Mouse (Mus musculus) midbrain, embryonic 11.5 days (tissue): ENCODE data around the gene Wdfy4. TPM values are rescaled to one million over a fixed set of nuclear protein-coding genes. Genes with fewer than 3 reads are reported as not detected.

Experiments used
- ATAC-seq: fragments of 200-750 bp; cut with Nextera tagmentation; 2 replicates; pipeline ENCODE4 v1.8.0; 2017; ENCODE audit warnings: moderate TSS enrichment, moderate library complexity; ENCODE audit not compliant: low FRiP score
- DNase-seq: peaks from one replicate; pipeline ENCODE4 v3.0.0; 2015; ENCODE audit warnings: low spot score; ENCODE audit errors: missing footprints
- H3K27ac ChIP-seq: fragments of 300-500 bp; sonication (generic); 2 replicates; pipeline ENCODE4 v1.5.1; 2014; ENCODE audit warnings: low read depth, low read length
- H3K27me3 ChIP-seq: fragments of 300-500 bp; sonication (generic); 2 replicates; pipeline ENCODE4 v1.6.1; 2014; ENCODE audit warnings: mild to moderate bottlenecking, low read length, moderate library complexity, mixed read lengths; ENCODE audit not compliant: control insufficient read depth, insufficient read depth
- H3K36me3 ChIP-seq: fragments of 300-500 bp; sonication (generic); 2 replicates; pipeline ENCODE4 v1.6.1; 2014; ENCODE audit warnings: mild to moderate bottlenecking, low read length, moderate library complexity, mixed read lengths; ENCODE audit not compliant: control insufficient read depth, insufficient read depth
- H3K4me1 ChIP-seq: fragments of 300-500 bp; sonication (generic); 2 replicates; pipeline ENCODE4 v1.6.1; 2014; ENCODE audit warnings: low read length; ENCODE audit not compliant: control insufficient read depth, insufficient read depth
- H3K4me2 ChIP-seq: fragments of 300-500 bp; sonication (generic); 2 replicates; pipeline ENCODE4 v1.6.1; 2014; ENCODE audit warnings: mild to moderate bottlenecking, moderate library complexity
- H3K4me3 ChIP-seq: fragments of 300-500 bp; sonication (generic); 2 replicates; pipeline ENCODE4 v1.5.1; 2014; ENCODE audit warnings: low read depth, low read length
- H3K9ac ChIP-seq: fragments of 300-500 bp; sonication (generic); 2 replicates; pipeline ENCODE4 v1.6.1; 2014; ENCODE audit warnings: low read length
- H3K9me3 ChIP-seq: fragments of 300-500 bp; sonication (generic); 2 replicates; pipeline ENCODE4 v1.6.1; 2016; ENCODE audit warnings: low read length; ENCODE audit not compliant: control insufficient read depth
- WGBS: fragments of 180-500 bp; shearing (Covaris S2); extraction: QIAGEN DNeasy Blood & Tissue Kit; methylation state at CpG from one replicate; pipeline ENCODE4 v1.1.7; 2014; 5-methylcytosine and 5-hydroxymethylcytosine counted together
- polyA plus RNA-seq: library from polyadenylated mRNA; unstranded; fragments of >200 nt; fragmentation: Nextera tagmentation; extraction: Ambion mirVana; gene quantifications from 2 replicates; pipeline ENCODE4 v1.2.1, GENCODE M21; 2014

Wdfy4 gene
- polyA plus RNA-seq, 1 experiment from 2014 or later: 0.38 TPM

- H3K4me3 ChIP-seq: no peak within 1 kb of the TSS
- ATAC-seq (peak; percentile 85), DNase-seq (peak; percentile 96)
- H3K36me3 ChIP-seq: no peaks in the 10 kb centered on the region
- 0 out of 2 replicates have a peak, but pooled peaks cover 4% of the 10 kb centered on the region for H3K4me1 ChIP-seq
- H3K9me3 ChIP-seq: no peaks in the 10 kb centered on the region
- peak within 1 kb of the TSS; percentile 30; the same call in 1 of the 2 replicates for H3K4me2 ChIP-seq
- WGBS: 18% methylated on average over 28 of the region's 28 CpGs
- no peak within 1 kb of the TSS for H3K27ac ChIP-seq
- H3K27me3 ChIP-seq: peaks cover 3% of the 10 kb centered on the region; the same call in 1 of the 2 replicates
- 0 out of 2 replicates have a peak within 1 kb of the TSS, but pooled peaks have one; percentile 24 for H3K9ac ChIP-seq
Observed at GRCm38 (mm10) chr14:33213823-33214766, 28.8 kb upstream of the Wdfy4 start, which contains the start of gene Arhgap22. Arhgap22 (plus strand) TSS chr14:33214026.

DNA sequence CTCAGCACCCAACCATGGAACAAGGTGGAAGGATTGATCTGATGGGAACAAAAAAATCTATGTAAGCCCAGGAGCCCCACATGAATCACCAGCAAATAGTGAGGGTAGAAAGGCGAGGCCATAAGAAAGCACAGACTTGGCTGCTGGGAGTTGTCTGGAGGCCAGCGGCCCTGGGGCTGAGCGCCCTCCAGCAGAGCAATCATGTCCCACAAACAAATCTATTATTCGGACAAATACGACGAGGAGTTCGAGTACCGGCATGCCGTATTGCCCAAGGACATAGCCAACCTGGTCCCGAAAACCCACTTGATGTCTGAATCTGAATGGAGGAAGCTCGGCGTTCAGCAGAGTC, 27.6 kb upstream of the Wdfy4 start:
- 84% methylated on average over 12 of the region's 12 CpGs for WGBS
- Histone ChIP-seq H3K27me3 (peaks cover 3% of the 10 kb centered on the region; the same call in 1 of the 2 replicates), H3K4me1 (0 out of 2 replicates have a peak, but pooled peaks cover 4% of the 10 kb centered on the region), H3K36me3 (no peaks in the 10 kb centered on the region), H3K4me2 (no peak overlapping the region), H3K27ac (no peak overlapping the region), H3K9ac (no peak overlapping the region), H3K4me3 (no peak overlapping the region), H3K9me3 (no peaks in the 10 kb centered on the region)
- ATAC-seq (no peak), DNase-seq (no peak)

GRCm38 (mm10) chr14:33212271-33212957, 27.1 kb upstream of the Wdfy4 start:
- ATAC-seq (no peak), DNase-seq (no peak)
- Histone ChIP-seq H3K4me2 (no peak overlapping the region), H3K9ac (no peak overlapping the region), H3K27me3 (peaks cover 3% of the 10 kb centered on the region; the same call in 1 of the 2 replicates), H3K9me3 (no peaks in the 10 kb centered on the region), H3K4me3 (no peak overlapping the region), H3K27ac (no peak overlapping the region), H3K36me3 (no peaks in the 10 kb centered on the region), H3K4me1 (0 out of 2 replicates have a peak, but pooled peaks cover 4% of the 10 kb centered on the region)
- 65% methylated on average over 5 of the region's 5 CpGs for WGBS

GRCm38 (mm10) chr14:33210806-33211205, 25.5 kb upstream of the Wdfy4 start:
- H3K9ac ChIP-seq: no peak overlapping the region
- H3K4me1 ChIP-seq: 0 out of 2 replicates have a peak, but pooled peaks cover 4% of the 10 kb centered on the region
- peaks cover 3% of the 10 kb centered on the region; the same call in 1 of the 2 replicates for H3K27me3 ChIP-seq
- 82% methylated on average over 8 of the region's 8 CpGs for WGBS
- ATAC-seq: no peak
- no peaks in the 10 kb centered on the region for H3K9me3 ChIP-seq
- no peak for DNase-seq
- H3K4me3 ChIP-seq: no peak overlapping the region
- H3K27ac ChIP-seq: no peak overlapping the region
- no peaks in the 10 kb centered on the region for H3K36me3 ChIP-seq
- H3K4me2 ChIP-seq: no peak overlapping the region

GRCm38 (mm10) chr14:33208331-33208730, 23.0 kb upstream of the Wdfy4 start:
- Histone ChIP-seq H3K4me1 (no peaks in the 10 kb centered on the region), H3K9ac (no peak overlapping the region), H3K27me3 (no peaks in the 10 kb centered on the region), H3K9me3 (no peaks in the 10 kb centered on the region), H3K36me3 (no peaks in the 10 kb centered on the region), H3K4me3 (no peak overlapping the region), H3K4me2 (no peak overlapping the region), H3K27ac (no peak overlapping the region)
- ATAC-seq (no peak), DNase-seq (no peak)
- 54% methylated on average over 5 of the region's 5 CpGs for WGBS

DNA sequence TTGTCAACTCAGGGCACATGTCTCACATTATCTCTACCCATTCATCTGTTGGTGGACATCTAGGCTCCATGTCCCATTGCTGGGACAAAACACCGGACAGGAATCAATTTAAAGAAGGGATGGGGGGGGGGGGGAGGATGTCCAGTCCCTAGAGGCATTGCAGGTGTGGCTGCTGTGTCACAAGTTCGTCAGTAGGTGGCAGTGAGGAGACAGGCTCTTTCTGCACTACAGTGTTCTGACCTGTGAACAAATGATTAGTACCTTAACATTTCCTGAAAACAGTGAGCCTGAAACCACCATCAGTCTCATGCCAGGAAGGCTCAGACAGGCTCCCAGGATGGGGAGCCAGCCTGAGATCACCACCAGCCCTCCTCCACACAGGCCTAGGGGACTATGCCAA, 21.7 kb upstream of the Wdfy4 start:
- DNase-seq (no peak), ATAC-seq (peak; percentile 33; the same call in 1 of the 2 replicates)
- Histone ChIP-seq H3K36me3 (no peaks in the 10 kb centered on the region), H3K4me2 (no peak overlapping the region), H3K9me3 (no peaks in the 10 kb centered on the region), H3K27ac (no peak overlapping the region), H3K27me3 (no peaks in the 10 kb centered on the region), H3K9ac (no peak overlapping the region), H3K4me3 (no peak overlapping the region), H3K4me1 (no peaks in the 10 kb centered on the region)
- WGBS: 23% methylated on average over 2 of the region's 2 CpGs

DNA sequence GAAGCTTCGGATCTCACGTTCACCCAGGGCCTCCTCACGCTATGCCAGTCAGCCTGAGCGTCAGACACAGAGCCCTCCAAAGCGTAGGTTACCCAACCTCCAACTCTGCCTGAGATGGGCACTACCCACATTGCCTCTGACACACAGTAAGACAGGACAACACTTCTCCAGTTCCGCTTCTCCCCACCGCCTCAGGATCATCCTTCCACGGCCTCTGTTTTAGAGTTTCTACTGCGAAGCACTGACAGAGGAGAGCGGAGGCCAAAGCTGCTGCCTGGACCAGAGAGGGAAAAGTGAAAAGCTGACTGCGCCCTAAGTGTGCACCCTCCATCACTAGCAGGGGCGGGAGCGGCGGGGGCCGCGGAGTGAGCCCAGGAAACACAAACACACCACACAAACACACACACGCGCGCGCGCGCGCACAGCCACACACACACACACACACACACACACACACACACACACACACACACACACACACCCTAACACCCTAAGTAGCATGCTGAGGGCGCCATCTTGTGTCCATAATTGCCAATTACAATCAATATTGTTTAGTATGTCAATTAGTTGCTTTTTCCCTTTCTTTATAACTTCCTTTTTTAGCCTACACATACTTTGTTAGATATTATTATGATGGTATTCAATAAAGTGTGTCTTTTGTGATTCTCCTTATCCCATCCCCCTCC, 20.1 kb upstream of the Wdfy4 start:
- H3K4me3 ChIP-seq: peak overlapping the region; percentile 7; the same call in 1 of the 2 replicates
- peak overlapping the region; percentile 38; the same call in 1 of the 2 replicates for H3K9ac ChIP-seq
- WGBS: 37% methylated on average over 21 of the region's 24 CpGs
- DNase-seq (peak; percentile 94), ATAC-seq (peak; percentile 38; the same call in 1 of the 2 replicates)
- no peaks in the 10 kb centered on the region for H3K4me1 ChIP-seq
- H3K36me3 ChIP-seq: no peaks in the 10 kb centered on the region
- H3K9me3 ChIP-seq: no peaks in the 10 kb centered on the region
- peak overlapping the region; percentile 41 for H3K4me2 ChIP-seq
- H3K27me3 ChIP-seq: no peaks in the 10 kb centered on the region
- no peak overlapping the region for H3K27ac ChIP-seq

GRCm38 (mm10) chr14:33203777-33204176, 18.5 kb upstream of the Wdfy4 start:
- ATAC-seq: no peak
- H3K9ac ChIP-seq: no peak overlapping the region
- no peaks in the 10 kb centered on the region for H3K36me3 ChIP-seq
- H3K4me3 ChIP-seq: no peak overlapping the region
- 88% methylated on average over 14 of the region's 14 CpGs for WGBS
- H3K4me2 ChIP-seq: no peak overlapping the region
- DNase-seq: no peak
- H3K27ac ChIP-seq: no peak overlapping the region
- H3K4me1 ChIP-seq: no peaks in the 10 kb centered on the region
- no peaks in the 10 kb centered on the region for H3K9me3 ChIP-seq
- no peaks in the 10 kb centered on the region for H3K27me3 ChIP-seq
